Mouse (Mus musculus): ENCODE data around the gene Rrp1. TPM values are rescaled to one million over a fixed set of nuclear protein-coding genes. Genes with fewer than 3 reads are reported as not detected.
"Not testable (repeated sequence)": the region's sequence is repeated elsewhere in the genome, so short reads cannot be mapped to it uniquely, and the experiment has no call there.

Gene Rrp1
- polyA plus RNA-seq, 1 experiment = 620 TPM

DNA sequence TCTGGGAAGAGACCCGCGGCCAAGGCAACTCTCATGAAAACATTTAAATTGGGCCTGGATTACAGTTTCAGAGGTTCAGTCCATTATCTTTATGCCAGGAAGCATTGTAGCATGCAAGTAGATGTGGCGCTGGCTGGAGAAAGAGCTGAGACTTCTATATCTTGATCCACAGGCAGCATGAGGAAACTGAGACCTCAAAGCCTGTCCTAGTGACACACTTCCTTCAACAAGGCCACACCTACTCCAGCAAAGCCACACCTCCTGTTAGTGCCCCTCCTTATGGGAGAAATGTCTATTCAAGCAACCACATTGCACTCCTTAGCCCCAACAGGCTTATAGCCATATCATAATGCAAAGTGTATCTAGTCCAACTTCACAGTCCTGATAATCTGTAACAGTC lies 9.8 kb upstream of the Rrp1 start:
- WGBS = 92% methylated on average over 3 of the region's 3 CpGs
- no peak for DNase-seq
- Histone ChIP-seq H3K4me3 (replicated peaks; ENCODE audit: insufficient read depth, low read depth, low read length) (no peak overlapping the region), H3K4me1 (ENCODE audit: control insufficient read depth, insufficient read depth, low read length) (peaks cover 8% of the 10 kb centered on the region), H3K27ac (ENCODE audit: insufficient read depth, low read length) (no peak overlapping the region), H3K27me3 (ENCODE audit: control insufficient read depth, insufficient read depth, low read length) (no peaks in the 10 kb centered on the region)
- TF ChIP-seq POLR2A (IDR thresholded peaks at IDR 0.05; ENCODE audit: borderline replicate concordance, insufficient read depth, low read length) (no peak), CTCF (IDR thresholded peaks at IDR 0.05; ENCODE audit: borderline replicate concordance, insufficient read depth, low read depth, low read length) (no peak)

DNA sequence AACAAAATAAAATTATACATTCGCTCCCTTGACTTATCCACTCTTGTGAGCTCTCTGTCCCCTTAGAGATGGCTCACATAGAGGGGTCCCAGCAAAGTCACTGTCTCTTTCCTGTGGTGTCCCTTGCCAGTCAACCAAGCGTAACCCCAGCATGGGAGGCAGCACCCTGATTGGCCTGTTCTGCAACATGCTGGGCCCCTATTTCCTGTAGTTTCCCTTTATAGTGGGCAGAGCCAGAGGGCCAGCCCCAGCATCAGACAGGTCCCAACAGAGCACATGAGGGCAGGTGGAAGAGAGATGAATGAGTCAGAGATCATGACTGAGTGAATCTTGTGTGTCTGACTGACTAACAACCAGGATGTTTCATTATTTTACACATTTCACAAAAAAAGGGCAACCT lies 8.1 kb upstream of the Rrp1 start:
- WGBS = 85% methylated on average over 2 of the region's 2 CpGs
- no peak overlapping the region for H3K27ac ChIP-seq (ENCODE audit: insufficient read depth, low read length)
- no peak for TF ChIP-seq POLR2A (IDR thresholded peaks at IDR 0.05; ENCODE audit: borderline replicate concordance, insufficient read depth, low read length)
- no peak for TF ChIP-seq CTCF (IDR thresholded peaks at IDR 0.05; ENCODE audit: borderline replicate concordance, insufficient read depth, low read depth, low read length)
- H3K4me3 ChIP-seq (replicated peaks; ENCODE audit: insufficient read depth, low read depth, low read length) = no peak overlapping the region
- DNase-seq = no peak
- H3K27me3 ChIP-seq (ENCODE audit: control insufficient read depth, insufficient read depth, low read length) = no peaks in the 10 kb centered on the region
- H3K4me1 ChIP-seq (ENCODE audit: control insufficient read depth, insufficient read depth, low read length) = peaks cover 4% of the 10 kb centered on the region; the same call in 1 of the 2 replicates

DNA sequence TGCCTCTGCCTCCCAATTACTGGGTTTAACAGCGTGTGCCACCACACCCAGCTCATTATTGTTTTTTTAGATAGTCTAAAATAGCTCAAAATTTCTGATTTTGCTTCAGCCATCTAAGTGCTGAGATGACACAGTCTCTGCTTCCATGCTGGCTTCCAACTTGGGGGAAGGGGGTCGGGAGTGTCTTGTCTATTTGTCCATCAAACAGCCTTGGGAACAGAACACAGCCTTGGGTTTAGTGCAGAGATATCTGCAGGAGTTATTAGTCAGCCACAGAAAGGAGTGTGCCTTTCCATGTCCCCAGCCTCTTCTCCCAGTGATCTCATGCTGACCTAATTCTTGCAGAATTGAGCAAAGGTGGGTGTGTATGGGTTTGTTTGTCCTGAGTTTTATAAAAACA lies 5.9 kb upstream of the Rrp1 start:
- no peak overlapping the region for H3K4me3 ChIP-seq (replicated peaks; ENCODE audit: insufficient read depth, low read depth, low read length)
- H3K4me1 ChIP-seq (ENCODE audit: control insufficient read depth, insufficient read depth, low read length) = peaks cover 4% of the 10 kb centered on the region; the same call in 1 of the 2 replicates
- no peak for DNase-seq
- TF ChIP-seq CTCF (IDR thresholded peaks at IDR 0.05; ENCODE audit: borderline replicate concordance, insufficient read depth, low read depth, low read length) (no peak), POLR2A (IDR thresholded peaks at IDR 0.05; ENCODE audit: borderline replicate concordance, insufficient read depth, low read length) (no peak)
- 90% methylated on average over 2 of the region's 2 CpGs for WGBS
- H3K27ac ChIP-seq (ENCODE audit: insufficient read depth, low read length) = no peak overlapping the region
- no peaks in the 10 kb centered on the region for H3K27me3 ChIP-seq (ENCODE audit: control insufficient read depth, insufficient read depth, low read length)

DNA sequence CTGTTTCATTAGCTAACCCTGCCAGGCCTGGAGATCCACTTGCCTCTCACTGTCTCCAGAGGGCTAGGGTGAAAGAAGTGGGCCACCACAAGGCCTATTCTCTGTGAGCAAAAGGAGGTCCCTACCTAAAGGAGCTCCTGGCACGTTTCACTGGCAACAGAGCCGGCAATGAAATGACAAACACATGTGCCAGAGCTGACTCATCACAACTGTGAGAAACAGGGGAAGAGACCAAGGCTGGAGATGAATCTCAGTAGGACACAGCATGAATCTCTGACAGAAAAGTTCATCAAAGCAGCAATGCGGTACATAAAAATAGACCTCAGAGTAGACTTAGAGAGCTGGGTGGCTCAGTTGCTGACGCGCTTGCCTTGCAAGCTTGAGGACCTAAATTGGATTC lies 5.0 kb upstream of the Rrp1 start:
- Histone ChIP-seq H3K27me3 (ENCODE audit: control insufficient read depth, insufficient read depth, low read length) (no peaks in the 10 kb centered on the region), H3K27ac (ENCODE audit: insufficient read depth, low read length) (no peak overlapping the region), H3K4me3 (replicated peaks; ENCODE audit: insufficient read depth, low read depth, low read length) (no peak overlapping the region), H3K4me1 (ENCODE audit: control insufficient read depth, insufficient read depth, low read length) (peaks cover 4% of the 10 kb centered on the region; the same call in 1 of the 2 replicates)
- WGBS = 18% methylated on average over 5 of the region's 5 CpGs
- DNase-seq = peak in 1 of 2 experiments; percentile 68
- TF ChIP-seq POLR2A (IDR thresholded peaks at IDR 0.05; ENCODE audit: borderline replicate concordance, insufficient read depth, low read length) = no peak

DNA sequence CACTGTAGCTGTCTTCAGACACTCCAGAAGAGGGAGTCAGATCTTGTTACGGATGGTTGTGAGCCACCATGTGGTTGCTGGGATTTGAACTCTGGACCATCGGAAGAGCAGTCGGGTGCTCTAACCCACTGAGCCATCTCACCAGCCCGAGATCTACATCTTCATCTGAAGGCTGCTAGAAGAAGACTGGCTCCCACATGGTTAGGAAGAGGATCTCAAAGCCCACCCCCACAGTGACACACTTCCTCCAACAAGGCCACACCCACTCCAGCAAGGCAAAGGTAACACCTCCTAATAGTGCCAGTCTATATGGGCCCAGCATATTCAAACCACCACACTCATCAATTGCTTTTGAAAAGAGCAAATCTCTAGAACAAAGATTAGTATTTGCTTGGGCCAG lies 2.1 kb upstream of the Rrp1 start:
- 92% methylated on average over 4 of the region's 4 CpGs for WGBS
- not testable (repeated sequence) for H3K4me3 ChIP-seq (replicated peaks; ENCODE audit: insufficient read depth, low read depth, low read length); DNase-seq; H3K27me3 ChIP-seq (ENCODE audit: control insufficient read depth, insufficient read depth, low read length); H3K27ac ChIP-seq (ENCODE audit: insufficient read depth, low read length)
- peaks cover 11% of the 10 kb centered on the region for H3K4me1 ChIP-seq (ENCODE audit: control insufficient read depth, insufficient read depth, low read length)

DNA sequence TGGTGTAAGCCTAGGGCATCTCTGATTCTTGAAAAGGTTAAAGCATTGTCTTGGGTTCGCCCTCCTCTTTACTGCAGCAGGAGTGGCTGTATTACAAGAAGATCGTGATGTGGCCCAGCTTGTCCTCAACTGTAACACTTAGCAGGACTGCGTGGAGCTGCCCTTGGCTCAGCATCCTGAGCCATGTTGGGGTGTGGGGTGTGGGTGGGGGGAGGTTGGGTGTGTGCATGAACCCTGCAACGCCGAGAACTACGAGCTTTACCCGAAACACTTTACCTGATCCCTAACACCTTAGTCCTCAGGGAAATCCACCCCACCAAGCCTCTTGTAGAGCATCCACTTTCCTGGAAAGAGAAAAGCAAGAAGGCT lies 293 bp upstream of the Rrp1 start:
- peak overlapping the region; percentile 69 for H3K4me3 ChIP-seq (replicated peaks; ENCODE audit: insufficient read depth, low read depth, low read length)
- H3K27me3 ChIP-seq (ENCODE audit: control insufficient read depth, insufficient read depth, low read length) = no peaks in the 10 kb centered on the region
- DNase-seq = no peak
- 26% methylated on average over 7 of the region's 7 CpGs for WGBS
- peaks cover 22% of the 10 kb centered on the region for H3K4me1 ChIP-seq (ENCODE audit: control insufficient read depth, insufficient read depth, low read length)
- no peak overlapping the region for H3K27ac ChIP-seq (ENCODE audit: insufficient read depth, low read length)
- no peak for TF ChIP-seq POLR2A (IDR thresholded peaks at IDR 0.05; ENCODE audit: borderline replicate concordance, insufficient read depth, low read length)

DNA sequence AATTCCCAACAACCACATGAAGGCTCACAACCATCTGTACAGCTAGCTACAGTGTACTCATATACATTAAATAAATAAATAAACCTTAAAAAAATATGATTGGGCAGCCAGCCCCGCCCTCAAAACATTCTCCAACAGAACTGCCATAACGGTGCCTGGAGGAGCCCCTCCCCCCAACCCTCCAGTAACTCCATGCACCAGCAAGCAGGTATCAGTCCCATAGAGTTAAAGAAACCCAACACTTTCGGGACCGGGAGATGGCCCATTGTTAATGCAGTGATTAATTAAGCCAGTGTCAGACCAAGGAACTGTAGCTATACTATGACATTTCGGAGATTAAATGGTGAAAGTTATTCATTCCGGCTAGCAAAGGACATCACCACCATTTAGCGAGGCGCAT lies 992 bp downstream of the Rrp1 start:
- DNase-seq = peak in 1 of 2 experiments; percentile 54
- no peak for TF ChIP-seq CTCF (IDR thresholded peaks at IDR 0.05; ENCODE audit: borderline replicate concordance, insufficient read depth, low read depth, low read length)
- no peak for TF ChIP-seq POLR2A (IDR thresholded peaks at IDR 0.05; ENCODE audit: borderline replicate concordance, insufficient read depth, low read length)
- Histone ChIP-seq H3K4me3 (replicated peaks; ENCODE audit: insufficient read depth, low read depth, low read length) (peak overlapping the region; percentile 69), H3K27ac (ENCODE audit: insufficient read depth, low read length) (peak overlapping the region; percentile 71), H3K27me3 (ENCODE audit: control insufficient read depth, insufficient read depth, low read length) (no peaks in the 10 kb centered on the region), H3K4me1 (ENCODE audit: control insufficient read depth, insufficient read depth, low read length) (peaks cover 18% of the 10 kb centered on the region)
- WGBS = 8% methylated on average over 8 of the region's 8 CpGs

DNA sequence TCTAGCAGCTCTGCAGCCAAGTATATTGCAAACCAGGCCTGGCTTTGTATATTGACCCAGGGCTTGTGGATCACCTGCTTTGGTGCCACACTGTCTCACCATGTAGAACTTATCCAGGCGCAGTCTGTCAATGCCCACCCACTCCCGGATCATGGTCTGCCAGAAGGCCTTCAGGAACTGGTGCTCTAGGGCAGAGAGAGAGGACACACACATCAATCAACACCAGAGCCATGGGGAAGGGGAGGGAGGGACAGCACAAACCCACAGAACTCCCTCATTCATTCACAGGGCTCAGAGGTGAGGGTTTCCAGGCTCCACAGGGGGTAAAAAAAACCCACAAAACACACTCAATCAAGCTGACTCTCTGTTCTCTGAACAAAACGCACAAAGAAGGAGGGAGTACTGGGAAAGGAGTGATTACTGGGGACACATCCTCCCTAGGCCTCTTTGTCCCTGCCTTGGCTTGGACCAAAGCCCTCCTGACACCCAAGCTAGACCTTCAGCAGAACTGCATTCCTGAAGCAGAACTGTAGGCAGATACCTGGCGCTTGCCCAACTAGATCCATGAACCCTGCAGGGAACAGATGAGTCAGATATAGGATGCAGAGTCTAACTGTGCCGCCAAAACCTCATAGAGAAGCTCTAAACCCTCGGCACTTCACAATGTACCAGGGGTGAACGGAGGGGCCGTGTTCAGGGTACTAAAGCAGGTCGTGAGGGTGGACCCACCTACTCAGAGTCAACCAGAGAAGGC lies 3.6 kb downstream of the Rrp1 start:
- H3K27ac ChIP-seq (ENCODE audit: insufficient read depth, low read length) = 0 out of 2 replicates have a peak overlapping the region, but pooled peaks have one; percentile 16
- 55% methylated on average over 9 of the region's 9 CpGs for WGBS

More for the DNA sequence above, 3.6 kb downstream of the Rrp1 start:
- H3K27me3 ChIP-seq (ENCODE audit: control insufficient read depth, insufficient read depth, low read length) = no peaks in the 10 kb centered on the region
- no peak for TF ChIP-seq CTCF (IDR thresholded peaks at IDR 0.05; ENCODE audit: borderline replicate concordance, insufficient read depth, low read depth, low read length)
- TF ChIP-seq POLR2A (IDR thresholded peaks at IDR 0.05; ENCODE audit: borderline replicate concordance, insufficient read depth, low read length) = no peak
- H3K4me3 ChIP-seq (replicated peaks; ENCODE audit: insufficient read depth, low read depth, low read length) = no peak overlapping the region
- DNase-seq = peak; percentile 65 to 77
- peaks cover 18% of the 10 kb centered on the region for H3K4me1 ChIP-seq (ENCODE audit: control insufficient read depth, insufficient read depth, low read length)
